Mouse (Mus musculus) cerebellum, adult 2 months (tissue): ENCODE results near the gene Btbd19.

ENCODE experiments used
- CTCF ChIP-seq: fragments of 200-500 bp; IDR thresholded peaks from 2 replicates; pipeline ENCODE4 v1.5.1; 2011; ENCODE audit warnings: low read depth, mild to moderate bottlenecking, control low read depth, low read length, moderate library complexity, borderline replicate concordance; ENCODE audit not compliant: insufficient read depth
- POLR2A ChIP-seq: fragments of 200-500 bp; IDR thresholded peaks from 2 replicates; pipeline ENCODE4 v1.6.1; 2011; ENCODE audit warnings: low read length, control low read depth, borderline replicate concordance; ENCODE audit not compliant: insufficient read depth

GRCm38 (mm10) chr4:117123546-117124217, 1.8 kb downstream of the Btbd19 start:
- no peak for TF ChIP-seq POLR2A
- no peak for TF ChIP-seq CTCF
